Comparison of ENCODE assay signal across 10 mouse cellular contexts in genomic region chr2:33432877-33433276, GRCm38 (mm10). TPM values are rescaled to one million over a fixed set of nuclear protein-coding genes. Genes with fewer than 3 reads are reported as not detected.
A peak's percentile ranks its signal among the peaks of the same experiment; 100 is the strongest.
DNase-seq lines count a peak whose midpoint lies in the region; ATAC-seq lines count a peak whose summit lies in the region.
"Had no signal": no experiment of that assay in that cellular context is flagged by ENCODE, and none has a peak within 500 bp of the region (broad histone marks: within the 10 kb centered on the region; RNA-seq: fewer than 3 reads in every experiment).

No protein-coding gene starts in this region.

- no peak overlapping the region for H3K4me3 ChIP-seq in heart, embryonic 11.5 days (ENCODE audit: low read depth, low read length)
- H3K4me3 ChIP-seq: embryonic facial prominence, embryonic 12.5 days; limb, embryonic 15.5 days had no signal

- 48% methylated on average over 5 of the region's 5 CpGs for WGBS in heart, embryonic 11.5 days (ENCODE audit: insufficient replicate concordance)

- no peak overlapping the region for H3K4me2 ChIP-seq in heart, embryonic 11.5 days
- H3K4me2 ChIP-seq: embryonic facial prominence, embryonic 12.5 days; limb, embryonic 15.5 days had no signal

- H3K4me1 ChIP-seq in heart, embryonic 11.5 days (ENCODE audit: control insufficient read depth, insufficient read depth, low read length): peaks cover 18% of the 10 kb centered on the region

- ATAC-seq in heart, embryonic 11.5 days (replicated peaks; ENCODE audit: insufficient number of reproducible peaks, low FRiP score, low TSS enrichment): no peak
- no peak for ATAC-seq in inflammation-experienced regulatory T-cells, adult 6 months

- DNase-seq in heart, adult 18-20 months: peak; percentile 33 to 65
- peak; percentile 77 for DNase-seq in urinary bladder, postnatal 14 days (ENCODE audit: low spot score)
- DNase-seq in urinary bladder, postnatal 4 days (ENCODE audit: low spot score in 2 of 2): no peak
- peak; percentile 58 for DNase-seq in cerebellum, adult 9-11 months
- DNase-seq in kidney, postnatal 10 days: peak; percentile 78
- DNase-seq in natural killer cell, adult 2 months (ENCODE audit: low spot score in 2 of 2): peak; percentile 46 to 61

- H3K27me3 ChIP-seq in heart, embryonic 11.5 days (ENCODE audit: control insufficient read depth, insufficient read depth, low read length): no peaks in the 10 kb centered on the region
- H3K27me3 ChIP-seq: limb, embryonic 15.5 days had no signal

- no peak overlapping the region for H3K27ac ChIP-seq in heart, embryonic 11.5 days (ENCODE audit: low read depth, low read length)
- H3K27ac ChIP-seq: embryonic facial prominence, embryonic 12.5 days; limb, embryonic 15.5 days had no signal

- no peaks in the 10 kb centered on the region for H3K36me3 ChIP-seq in heart, embryonic 11.5 days (ENCODE audit: control insufficient read depth, insufficient read depth, low read length)
- H3K36me3 ChIP-seq: embryonic facial prominence, embryonic 12.5 days; limb, embryonic 15.5 days had no signal

- H3K9me3 ChIP-seq in heart, embryonic 11.5 days (replicated peaks; ENCODE audit: control insufficient read depth, low read length): no peaks in the 10 kb centered on the region
- H3K9me3 ChIP-seq: embryonic facial prominence, embryonic 12.5 days; limb, embryonic 15.5 days had no signal

- H3K9ac ChIP-seq in heart, embryonic 11.5 days (ENCODE audit: low read depth, low read length): no peak overlapping the region
- H3K9ac ChIP-seq: embryonic facial prominence, embryonic 12.5 days; limb, embryonic 15.5 days had no signal

RNA-seq across cellular contexts. Expression of gene Zbtb34, which starts 1.8 kb away (rescaled TPM):
- 1 to 10 TPM; 4.7 to 8.0 TPM for total RNA-seq in heart, adult 18-20 months (2021)
- polyA plus RNA-seq in heart, embryonic 11.5 days (2014; fragmentation: Nextera tagmentation; extraction: Ambion mirVana): 4.2 and 6.4 TPM in 2 replicates
- 1 to 10 TPM in 1 of 3 experiments, under 1 TPM in 2; 0.72 to 1.0 (median 0.95) TPM for polyA plus RNA-seq in inflammation-experienced regulatory T-cells, adult 6 months (2017; shearing (Covaris generic))

RNA-seq across cellular contexts. Expression of gene Zbtb43, which starts 35.5 kb away (rescaled TPM):
- 10 to 100 TPM; 16.2 to 16.6 TPM for total RNA-seq in heart, adult 18-20 months (2021)
- 12.8 and 16.8 TPM in 2 replicates for polyA plus RNA-seq in heart, embryonic 11.5 days (2014; fragmentation: Nextera tagmentation; extraction: Ambion mirVana)
- polyA plus RNA-seq in inflammation-experienced regulatory T-cells, adult 6 months (2017; shearing (Covaris generic)): 10 to 100 TPM; 14.6 to 23.4 (median 15.2) TPM

Comparison
In these comparisons a context has a peak if more than half of its experiments do, and no peak if none do; other contexts are left out.
1. DNase-seq: peak in heart, adult 18-20 months (2 of 2), urinary bladder, postnatal 14 days (single experiment), cerebellum, adult 9-11 months (single experiment), kidney, postnatal 10 days (single experiment) and natural killer cell, adult 2 months (2 of 2); none in urinary bladder, postnatal 4 days (0 of 2).